Mouse (Mus musculus) CH12.LX (cell line): ENCODE measurements at regions not wholly inside any gene's neighbourhood (a gene's known extent, or its start where the extent isn't known, plus 50 kb on each side); places are given as distances from the start of the nearest gene placed in this dataset.

Source experiments
- DNase-seq: peaks from one replicate; pipeline ENCODE4 v3.0.0-alpha.2; 2013; ENCODE audit errors: extremely low read depth
- H3K27ac ChIP-seq: 2 replicates; pipeline ENCODE4 v1.5.1; 2012; ENCODE audit warnings: low read depth, mild to moderate bottlenecking, control low read depth, moderate library complexity; ENCODE audit not compliant: insufficient read depth
- H3K27me3 ChIP-seq: replicated peaks from 2 replicates; pipeline ENCODE3; 2012; ENCODE audit warnings: inconsistent platforms
- H3K36me3 ChIP-seq, 2 experiments: replicated peaks in 1 of 2; 2 replicates each; pipeline versions ENCODE3 to v1.6.1; 2012; ENCODE audit warnings: inconsistent platforms in 1 of 2, low read length in 1 of 2, mild to moderate bottlenecking in 1 of 2, mixed read lengths in 1 of 2, moderate library complexity in 1 of 2; ENCODE audit not compliant: control insufficient read depth in 1 of 2, insufficient read depth in 1 of 2
- H3K4me1 ChIP-seq, 2 experiments: 2 replicates each; pipeline ENCODE4 v1.6.1; 2012; ENCODE audit warnings: inconsistent platforms in 1 of 2, moderate library complexity in 1 of 2; ENCODE audit not compliant: insufficient read depth in 2 of 2, control insufficient read depth in 1 of 2
- H3K4me2 ChIP-seq: 2 replicates; pipeline ENCODE4 v1.6.1; 2012; ENCODE audit warnings: low read depth, mild to moderate bottlenecking, control low read depth; ENCODE audit not compliant: poor library complexity, insufficient read depth, severe bottlenecking
- H3K4me3 ChIP-seq, 3 experiments: fragments of 150-350 bp in 1 of 3; sonication (generic) in 1 of 3; replicated peaks in 1 of 3; 2 replicates each; pipeline versions ENCODE3 to v1.5.1; 2011 to 2012; ENCODE audit warnings: low read depth in 2 of 3, low read length in 2 of 3, mild to moderate bottlenecking in 2 of 3, moderate library complexity in 2 of 3, control low read depth in 1 of 3, improper control_type of control experiment in 1 of 3, inconsistent platforms in 1 of 3, mixed read lengths in 1 of 3; ENCODE audit not compliant: poor library complexity in 1 of 3
- H3K79me2 ChIP-seq: replicated peaks from 2 replicates; pipeline ENCODE4 v1.6.1; 2012; ENCODE audit warnings: mild to moderate bottlenecking, moderate library complexity; ENCODE audit not compliant: control insufficient read depth, poor library complexity, insufficient read depth, severe bottlenecking; ENCODE audit errors: extremely low read depth
- H3K9ac ChIP-seq: 2 replicates; pipeline ENCODE4 v1.6.1; 2012; ENCODE audit warnings: low read depth, mild to moderate bottlenecking, control low read depth, moderate library complexity; ENCODE audit not compliant: insufficient read depth
- H3K9me3 ChIP-seq: replicated peaks from 2 replicates; pipeline ENCODE3; 2012; ENCODE audit warnings: low read length, inconsistent platforms, mixed read lengths
- CHD1 ChIP-seq: IDR thresholded peaks from 2 replicates; pipeline ENCODE4 v1.6.1; 2012; ENCODE audit warnings: low read depth, low read length, improper control_type of control experiment, inconsistent platforms
- E2F4 ChIP-seq: IDR thresholded peaks from 2 replicates; pipeline ENCODE4 v1.6.1; 2011; ENCODE audit warnings: low read depth, low read length, improper control_type of control experiment; ENCODE audit not compliant: insufficient replicate concordance
- ELF1 ChIP-seq: IDR thresholded peaks from 2 replicates; pipeline ENCODE4 v1.6.1; 2014; ENCODE audit warnings: low read depth, mild to moderate bottlenecking, inconsistent platforms, low read length, improper control_type of control experiment
- EP300 ChIP-seq: IDR thresholded peaks from 2 replicates; pipeline ENCODE4 v1.6.1; 2011; ENCODE audit warnings: low read length, improper control_type of control experiment
- GABPA ChIP-seq: IDR thresholded peaks from 2 replicates; pipeline ENCODE4 v1.6.1; 2012; ENCODE audit warnings: low read depth, low read length, improper control_type of control experiment, inconsistent platforms; ENCODE audit not compliant: insufficient replicate concordance
- HCFC1 ChIP-seq: IDR thresholded peaks from 2 replicates; pipeline ENCODE4 v1.6.1; 2012; ENCODE audit warnings: low read depth, mild to moderate bottlenecking, inconsistent platforms, low read length, improper control_type of control experiment
- IRF4 ChIP-seq: IDR thresholded peaks from 2 replicates; pipeline ENCODE4 v1.6.1; 2014; ENCODE audit warnings: low read depth, mild to moderate bottlenecking, inconsistent platforms, low read length, improper control_type of control experiment
- KAT2A ChIP-seq: IDR thresholded peaks from 2 replicates; pipeline ENCODE4 v1.6.1; 2012; ENCODE audit warnings: low read length, improper control_type of control experiment, inconsistent platforms; ENCODE audit not compliant: insufficient replicate concordance
- MAFK ChIP-seq: IDR thresholded peaks from 2 replicates; pipeline ENCODE4 v1.6.1; 2011; ENCODE audit warnings: low read length, improper control_type of control experiment; ENCODE audit not compliant: insufficient replicate concordance
- MAZ ChIP-seq: IDR thresholded peaks from 2 replicates; pipeline ENCODE4 v1.6.1; 2012; ENCODE audit warnings: low read depth, mild to moderate bottlenecking, inconsistent platforms, low read length, improper control_type of control experiment, moderate library complexity
- PAX5 ChIP-seq: IDR thresholded peaks from 2 replicates; pipeline ENCODE4 v1.6.1; 2012; ENCODE audit warnings: low read length, inconsistent platforms, mixed read lengths
- POLR2A ChIP-seq: IDR thresholded peaks from 2 replicates; pipeline ENCODE4 v1.6.1; 2011; ENCODE audit warnings: low read depth, mild to moderate bottlenecking, improper control_type of control experiment, low read length
- POLR2AphosphoS2 ChIP-seq: IDR thresholded peaks from 2 replicates; pipeline ENCODE4 v1.6.1; 2011; ENCODE audit warnings: low read depth, low read length, improper control_type of control experiment
- SIN3A ChIP-seq: IDR thresholded peaks from 2 replicates; pipeline ENCODE4 v1.6.1; 2012; ENCODE audit warnings: low read length, improper control_type of control experiment, inconsistent platforms
- TCF12 ChIP-seq: IDR thresholded peaks from 2 replicates; pipeline ENCODE4 v1.6.1; 2014; ENCODE audit warnings: low read depth, mild to moderate bottlenecking, inconsistent platforms, low read length, improper control_type of control experiment
- UBTF ChIP-seq: IDR thresholded peaks from 2 replicates; pipeline ENCODE4 v1.6.1; 2012; ENCODE audit warnings: low read depth, mild to moderate bottlenecking, inconsistent platforms, low read length, improper control_type of control experiment, moderate library complexity
- USF2 ChIP-seq: conservative IDR thresholded peaks from 2 replicates; pipeline ENCODE4 v1.6.1; 2011; ENCODE audit warnings: low read depth, low read length, improper control_type of control experiment
- ZMIZ1 ChIP-seq: IDR thresholded peaks from 2 replicates; pipeline ENCODE4 v1.6.1; 2012; ENCODE audit warnings: low read depth, mild to moderate bottlenecking, inconsistent platforms, low read length, improper control_type of control experiment
- ZNF384 ChIP-seq: IDR thresholded peaks from 2 replicates; pipeline ENCODE4 v1.6.1; 2012; ENCODE audit warnings: low read depth, low read length, improper control_type of control experiment, inconsistent platforms
- dilution Hi-C: fragments of 300-500 bp; cut with MboI; formaldehyde crosslinking; loops from 2 replicates; pipeline ENCODE4 v1.14.3; 2020; ENCODE audit warnings: low sequenced_read_pairs; ENCODE audit not compliant: extremely low pct_unique_long_range_greater_than_20kb, extremely low pct_ligation_motif_present
- in situ Hi-C: fragments of 300-500 bp; cut with MboI; formaldehyde crosslinking; loops from 3 replicates; pipeline ENCODE4 v1.14.3; 2019; ENCODE audit warnings: low sequenced_read_pairs, low pct_ligation_motif_present, low pct_unique_long_range_greater_than_20kb, mixed read lengths

DNA sequence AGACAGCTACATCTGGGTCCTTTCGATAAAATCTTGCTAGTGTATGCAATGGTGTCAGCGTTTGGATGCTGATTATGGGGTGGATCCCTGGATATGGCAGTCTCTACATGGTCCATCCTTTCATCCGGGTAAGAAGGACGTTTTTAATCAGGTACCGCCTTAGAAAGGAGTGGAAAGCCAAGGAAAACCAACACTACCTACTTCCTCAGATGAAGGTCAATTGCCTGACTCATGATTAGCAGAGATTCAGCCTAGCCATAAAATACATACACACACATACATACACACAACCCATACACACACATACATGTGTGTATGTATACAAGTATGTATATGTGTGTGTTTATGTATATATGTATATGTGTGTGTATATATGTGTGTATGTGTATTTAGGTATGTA, 69.9 kb upstream of the Map2 start:
- Histone ChIP-seq H3K4me3 (no peak overlapping the region), H3K79me2 (no peaks in the 10 kb centered on the region), H3K4me1 (no peaks in the 10 kb centered on the region; a peak in 1 of 4 replicates), H3K36me3 (no peaks in the 10 kb centered on the region), H3K27ac (no peak overlapping the region), H3K9me3 (no peaks in the 10 kb centered on the region), H3K9ac (no peak overlapping the region), H3K4me2 (no peak overlapping the region), H3K27me3 (no peaks in the 10 kb centered on the region)
- dilution Hi-C loops: no loop called here
- no peak for DNase-seq
- in situ Hi-C loops: loop anchor here (25.0 kb wide), 3 partner anchors 307 to 793 kb away; no protein-coding TSS in a partner anchor
- TF ChIP-seq E2F4 (no peak), IRF4 (no peak), UBTF (no peak), PAX5 (no peak)

DNA sequence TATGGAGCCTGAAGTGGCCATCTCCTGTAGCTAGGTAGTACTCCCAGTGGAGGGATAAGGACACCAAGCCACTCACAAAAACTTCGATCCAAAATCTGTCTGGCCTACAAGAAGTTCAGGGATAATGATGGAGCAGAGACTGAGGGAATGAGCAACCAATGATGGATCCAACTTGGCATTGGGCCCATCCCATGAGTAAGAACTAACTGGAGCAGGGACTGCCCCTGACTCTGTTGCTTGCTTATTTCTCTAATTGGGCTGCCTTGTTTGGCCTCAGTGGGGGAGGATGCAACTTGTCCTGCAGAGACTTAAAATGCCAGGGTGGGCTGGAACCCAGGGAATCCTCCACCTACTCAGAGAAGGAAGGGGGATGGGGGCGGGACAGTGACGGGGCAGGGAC, 67.0 kb upstream of the Map2 start:
- Histone ChIP-seq H3K9me3 (no peaks in the 10 kb centered on the region), H3K27ac (no peak overlapping the region), H3K9ac (no peak overlapping the region), H3K27me3 (no peaks in the 10 kb centered on the region), H3K4me2 (no peak overlapping the region), H3K4me1 (no peaks in the 10 kb centered on the region; a peak in 1 of 4 replicates), H3K36me3 (no peaks in the 10 kb centered on the region), H3K79me2 (no peaks in the 10 kb centered on the region), H3K4me3 (no peak overlapping the region)
- no peak for TF ChIP-seq POLR2AphosphoS2
- TF ChIP-seq CHD1: no peak
- TF ChIP-seq SIN3A: no peak
- no peak for TF ChIP-seq HCFC1
- TF ChIP-seq ZNF384: no peak
- TF ChIP-seq GABPA: no peak
- TF ChIP-seq EP300: no peak
- TF ChIP-seq KAT2A: no peak
- no peak for TF ChIP-seq USF2
- TF ChIP-seq POLR2A: no peak
- TF ChIP-seq MAZ: no peak
- no peak for TF ChIP-seq MAFK
- no peak for TF ChIP-seq TCF12
- TF ChIP-seq ELF1: no peak
- TF ChIP-seq ZMIZ1: no peak
- dilution Hi-C loops (no loop called here), in situ Hi-C loops (loop anchor here (25.0 kb wide), 3 partner anchors 304 to 796 kb away; no protein-coding TSS in a partner anchor)
- DNase-seq: no peak
